Mouse (Mus musculus) CD4-positive naive resting alpha-beta T cell, adult 57 days (primary cell): ENCODE results near the gene Ssxa1. TPM values are rescaled to one million over a fixed set of nuclear protein-coding genes. Genes with fewer than 3 reads are reported as not detected.

Source experiments
- total RNA-seq: library from RNA; stranded (reverse); gene quantifications from one replicate; pipeline ENCODE4 v1.2.4, GENCODE M21; 2023

The Ssxa1 gene
- total RNA-seq: not detected

GRCm38 (mm10) chrX:21115520-21115919 lies at the start of gene Ssxa1:
TSS of gene Ssxa1 (plus strand) at chrX:21115820.

GRCm38 (mm10) chrX:21068106-21068505 lies 47.5 kb upstream of the Ssxa1 start, which contains the start of gene Spaca5:
TSS of gene Spaca5 (plus strand) at chrX:21068406.

GRCm38 (mm10) chrX:21088983-21089866 lies 26.4 kb upstream of the Ssxa1 start, which contains the start of gene Zfp300:
TSS of gene Zfp300 (minus strand) at chrX:21089527.

Other genes starting within 250 kb of the Ssxa1 start
- not detected for gene Timp1, start 245.7 kb upstream of the Ssxa1 start, total RNA-seq
- gene Syn1, start 194.8 kb upstream of the Ssxa1 start, total RNA-seq: 0.44 TPM
- 21.8 TPM for gene Cfp, start 184.3 kb upstream of the Ssxa1 start, total RNA-seq
- gene Elk1, start 165.2 kb upstream of the Ssxa1 start, total RNA-seq: 18.0 TPM
- 28.1 TPM for gene Uxt, start 153.8 kb upstream of the Ssxa1 start, total RNA-seq
- gene Zfp182, start 53.5 kb upstream of the Ssxa1 start, total RNA-seq: 16.4 TPM
- gene Spaca5, start 47.4 kb upstream of the Ssxa1 start, total RNA-seq: not detected
- gene Zfp300, start 26.3 kb upstream of the Ssxa1 start, total RNA-seq: 2.2 TPM
- not detected for gene Gm21876, start 59.8 kb downstream of the Ssxa1 start, total RNA-seq